Mouse (Mus musculus): ENCODE data around the gene Frmd3. TPM values are rescaled to one million over a fixed set of nuclear protein-coding genes. Genes with fewer than 3 reads are reported as not detected.

Frmd3 gene
- 3.6 TPM for polyA plus RNA-seq (2014; fragmentation: Illumina TruSeq; extraction: RNeasy Lipid Tissue Mini Kit (QIAGEN cat#74804); ENCODE audit: low replicate concordance)

GRCm38 (mm10) chr4:74013211-74014047 lies at the start of gene Frmd3:
Gene Frmd3, plus strand, starts transcription at chr4:74013442.

DNA sequence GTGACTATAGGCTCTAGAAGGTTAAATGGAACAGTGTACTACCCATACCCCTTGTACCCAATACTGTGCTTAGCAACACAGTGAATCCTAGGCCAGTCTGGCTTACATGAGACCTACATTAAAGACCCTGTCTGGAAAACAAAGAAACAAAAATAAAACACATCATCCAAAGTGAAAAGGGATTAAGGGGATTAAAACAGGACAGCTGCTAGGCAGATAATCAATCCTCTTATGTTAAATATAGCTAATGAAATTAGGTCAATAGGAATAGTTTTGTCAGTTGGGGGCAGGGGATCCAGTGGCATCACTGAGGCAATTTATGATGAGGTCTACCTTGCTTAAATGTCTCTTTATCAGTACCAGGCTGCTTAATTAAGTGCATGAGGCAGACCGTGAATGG lies 228.9 kb downstream of the Frmd3 start, which contains the start of gene Kdm4c:
Kdm4c (plus strand) TSS at position 322 of the 400 bp plus-strand sequence.

Other genes starting within 250 kb of the Frmd3 start
- gene Rasef, start 222.4 kb upstream of the Frmd3 start, polyA plus RNA-seq (2014; fragmentation: Illumina TruSeq; extraction: RNeasy Lipid Tissue Mini Kit (QIAGEN cat#74804); ENCODE audit: low replicate concordance), result 26.7 TPM
- gene Gm11758, start 137.2 kb upstream of the Frmd3 start, polyA plus RNA-seq (2014; fragmentation: Illumina TruSeq; extraction: RNeasy Lipid Tissue Mini Kit (QIAGEN cat#74804); ENCODE audit: low replicate concordance), result not detected
- gene Gm11757, start 122.3 kb upstream of the Frmd3 start, polyA plus RNA-seq (2014; fragmentation: Illumina TruSeq; extraction: RNeasy Lipid Tissue Mini Kit (QIAGEN cat#74804); ENCODE audit: low replicate concordance), result not detected
- gene Gm13871, start 107.5 kb upstream of the Frmd3 start, polyA plus RNA-seq (2014; fragmentation: Illumina TruSeq; extraction: RNeasy Lipid Tissue Mini Kit (QIAGEN cat#74804); ENCODE audit: low replicate concordance), result not detected
- not detected for gene Gm11756, start 92.7 kb upstream of the Frmd3 start, polyA plus RNA-seq (2014; fragmentation: Illumina TruSeq; extraction: RNeasy Lipid Tissue Mini Kit (QIAGEN cat#74804); ENCODE audit: low replicate concordance)
- not detected for gene 2310002L09Rik, start 62.6 kb upstream of the Frmd3 start, polyA plus RNA-seq (2014; fragmentation: Illumina TruSeq; extraction: RNeasy Lipid Tissue Mini Kit (QIAGEN cat#74804); ENCODE audit: low replicate concordance)
- 24.1 TPM for gene Kdm4c, start 229.1 kb downstream of the Frmd3 start, polyA plus RNA-seq (2014; fragmentation: Illumina TruSeq; extraction: RNeasy Lipid Tissue Mini Kit (QIAGEN cat#74804); ENCODE audit: low replicate concordance)